Mouse (Mus musculus) thymus, postnatal 36 days (tissue): ENCODE measurements around the gene 1700109H08Rik.
"Not testable (repeated sequence)": the region's sequence is repeated elsewhere in the genome, so short reads cannot be mapped to it uniquely, and the experiment has no call there.

Experiments used
- DNase-seq, 2 experiments: peaks; one replicate each; pipeline ENCODE4 v3.0.0; 2022; ENCODE audit warnings: mixed read lengths in 2 of 2

Gene 1700109H08Rik

GRCm38 (mm10) chr5:3600298-3600697, 28.9 kb downstream of the 1700109H08Rik start:
- no peak for DNase-seq

GRCm38 (mm10) chr5:3600790-3601189, 29.4 kb downstream of the 1700109H08Rik start:
- DNase-seq, result no peak

- DNase-seq, result no peak
These were observed 35.7 kb downstream of the 1700109H08Rik start for GRCm38 (mm10) chr5:3607114-3607513.

- DNase-seq, result no peak
These were observed 37.9 kb downstream of the 1700109H08Rik start for GRCm38 (mm10) chr5:3609241-3609640.

DNA sequence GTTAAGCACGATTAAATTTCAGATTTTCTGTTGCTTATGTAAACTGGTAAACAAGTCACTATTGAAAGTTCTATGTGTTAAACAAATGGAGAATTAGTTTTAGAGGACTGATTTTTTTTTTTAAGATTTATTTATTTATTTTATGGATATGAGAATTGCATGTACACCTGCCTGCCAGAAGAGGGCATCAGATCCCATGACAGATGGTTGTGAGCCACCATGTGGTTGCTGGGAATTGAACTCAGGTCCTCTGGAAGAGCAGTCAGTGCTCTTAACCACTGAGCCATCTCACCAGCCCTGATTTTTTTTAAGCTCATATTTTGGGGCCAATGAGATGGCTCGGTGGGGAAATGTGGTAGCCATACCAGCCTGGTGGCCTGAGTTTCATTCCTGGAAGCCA, 40.5 kb downstream of the 1700109H08Rik start:
- DNase-seq, result not testable (repeated sequence)

DNA sequence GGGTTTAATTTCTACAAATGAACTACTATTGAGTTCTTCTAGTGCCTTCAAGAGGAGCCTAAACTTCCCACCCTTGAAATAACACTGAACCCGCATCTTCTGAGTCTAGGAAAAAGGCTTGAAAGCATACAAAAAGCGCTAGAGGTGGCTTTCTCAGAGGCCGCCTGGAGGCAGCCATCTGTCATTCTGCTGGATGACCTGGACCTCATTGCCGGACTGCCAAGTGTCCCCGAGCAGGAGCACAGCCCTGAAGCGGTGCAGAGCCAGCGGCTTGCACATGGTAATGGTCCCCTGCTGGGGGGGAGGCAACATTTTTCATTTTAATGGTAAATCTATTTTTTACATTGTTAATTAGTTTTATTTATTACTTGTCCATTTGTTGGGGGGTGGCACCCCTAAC, 49.1 kb downstream of the 1700109H08Rik start:
- no peak for DNase-seq

GRCm38 (mm10) chr5:3630055-3630454, 58.7 kb downstream of the 1700109H08Rik start:
- DNase-seq, result no peak

GRCm38 (mm10) chr5:3631512-3632271, 60.3 kb downstream of the 1700109H08Rik start:
- DNase-seq, result no peak

GRCm38 (mm10) chr5:3632285-3632684, 60.9 kb downstream of the 1700109H08Rik start:
- DNase-seq, result no peak

DNA sequence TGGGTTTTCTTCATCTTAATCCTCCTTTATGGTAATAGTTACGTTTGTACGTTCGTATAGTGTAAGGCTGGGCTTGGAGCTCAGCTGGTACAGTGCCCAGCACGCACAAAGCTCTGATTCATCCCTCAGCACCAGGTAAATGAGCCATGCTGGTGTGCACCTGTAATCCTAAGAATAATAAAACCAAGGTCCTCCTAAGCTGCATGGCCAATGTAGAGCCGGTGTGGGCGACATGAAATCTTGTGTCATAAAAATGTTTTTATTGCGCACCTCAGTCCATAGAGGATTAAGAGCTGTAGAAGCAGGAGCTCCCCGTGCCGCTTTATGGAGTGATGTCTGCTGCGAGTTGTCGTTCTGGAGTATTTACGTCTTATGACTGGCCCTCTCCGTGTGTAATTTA, 61.9 kb downstream of the 1700109H08Rik start:
- no peak for DNase-seq

GRCm38 (mm10) chr5:3633951-3634350, 62.6 kb downstream of the 1700109H08Rik start:
- DNase-seq, result no peak
